Mouse (Mus musculus): ENCODE measurements around the gene Btbd19. TPM values are rescaled to one million over a fixed set of nuclear protein-coding genes. Genes with fewer than 3 reads are reported as not detected.

Gene Btbd19
- polyA plus RNA-seq, 1 experiment from 2014 or later, result 4.9 TPM

DNA sequence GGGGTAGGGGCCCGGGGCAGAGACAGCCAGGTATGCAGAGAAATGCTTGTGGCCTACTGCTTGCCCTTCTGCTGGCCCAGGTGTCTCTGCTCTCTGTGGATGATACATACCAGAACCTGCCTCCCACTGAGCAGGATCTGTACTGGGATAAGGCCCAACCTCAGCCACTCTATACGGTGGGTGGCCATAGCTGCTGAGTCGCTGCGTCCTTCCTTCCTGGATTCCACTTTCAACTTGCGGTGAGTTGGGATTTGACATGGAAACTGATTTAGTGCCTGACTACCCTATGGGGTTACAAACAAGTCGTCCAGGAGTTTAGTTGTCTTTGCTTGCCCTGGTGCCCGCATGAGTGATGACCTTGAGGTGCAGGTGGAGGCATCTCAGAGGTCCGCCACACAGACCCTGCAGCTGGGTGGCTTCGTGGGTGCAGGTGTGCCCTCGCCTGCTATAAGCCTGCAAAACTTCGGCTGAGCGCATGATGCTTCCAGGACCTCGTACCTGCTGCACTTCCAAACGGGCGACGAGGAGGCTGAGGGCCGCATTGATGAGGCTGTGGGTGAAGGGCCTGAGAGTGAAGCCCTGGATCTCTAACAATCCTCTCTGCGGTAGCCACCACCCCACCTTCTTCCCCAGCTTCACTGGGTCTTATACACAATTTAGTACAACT, 22.7 kb upstream of the Btbd19 start:
- Histone ChIP-seq H3K27ac (no peak overlapping the region), H3K9ac (ENCODE audit: low read depth, low read length) (no peak overlapping the region)

DNA sequence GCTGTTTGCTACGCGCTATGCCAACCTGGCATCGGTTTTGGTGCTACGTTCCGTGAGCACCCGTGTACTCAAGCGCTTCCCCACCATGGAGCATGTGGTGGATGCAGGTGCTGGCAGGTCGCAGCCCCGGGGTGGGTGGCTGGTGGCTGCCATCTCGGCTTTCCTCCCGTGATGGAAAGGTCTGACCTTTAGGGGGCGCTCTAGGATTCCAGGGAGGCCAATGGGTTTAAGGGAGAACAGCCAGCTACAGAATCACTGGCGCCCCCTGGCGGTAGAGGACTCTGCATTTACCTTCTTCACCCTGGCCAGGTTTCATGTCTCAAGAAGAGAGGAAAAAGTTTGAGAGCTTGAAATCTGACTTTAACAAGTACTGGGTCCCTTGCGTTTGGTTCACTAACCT, 20.7 kb upstream of the Btbd19 start:
- no peak overlapping the region for H3K4me3 ChIP-seq (replicated peaks; ENCODE audit: low read depth, low read length)
- H3K4me2 ChIP-seq (ENCODE audit: low read length), result no peak overlapping the region
- H3K36me3 ChIP-seq (ENCODE audit: insufficient read depth, low read length), result peaks cover 5% of the 10 kb centered on the region
- H3K9me3 ChIP-seq (replicated peaks; ENCODE audit: low read length), result no peaks in the 10 kb centered on the region
- no peaks in the 10 kb centered on the region for H3K4me1 ChIP-seq (replicated peaks; ENCODE audit: insufficient read depth, low read length)
- H3K27ac ChIP-seq, result no peak overlapping the region
- H3K27me3 ChIP-seq (ENCODE audit: insufficient read depth, low read length), result no peaks in the 10 kb centered on the region
- 36% methylated on average over 15 of the region's 15 CpGs for WGBS
- peak; percentile 98 for TF ChIP-seq CTCF (IDR thresholded peaks at IDR 0.05; ENCODE audit: low read depth)
- DNase-seq (ENCODE audit: low spot score) (peak; percentile 92), ATAC-seq (replicated peaks; ENCODE audit: low FRiP score, low read depth) (peak; percentile 23; the same call in 1 of the 2 replicates)
- H3K9ac ChIP-seq (ENCODE audit: low read depth, low read length), result no peak overlapping the region

More for the DNA sequence above, 22.7 kb upstream of the Btbd19 start:
- Histone ChIP-seq H3K27me3 (ENCODE audit: insufficient read depth, low read length) (no peaks in the 10 kb centered on the region), H3K4me1 (replicated peaks; ENCODE audit: insufficient read depth, low read length) (no peaks in the 10 kb centered on the region), H3K4me2 (ENCODE audit: low read length) (no peak overlapping the region), H3K9me3 (replicated peaks; ENCODE audit: low read length) (no peaks in the 10 kb centered on the region), H3K36me3 (ENCODE audit: insufficient read depth, low read length) (peaks cover 22% of the 10 kb centered on the region), H3K4me3 (replicated peaks; ENCODE audit: low read depth, low read length) (no peak overlapping the region)
- no peak for ATAC-seq (replicated peaks; ENCODE audit: low FRiP score, low read depth)
- 63% methylated on average over 18 of the region's 18 CpGs for WGBS
- no peak for TF ChIP-seq CTCF (IDR thresholded peaks at IDR 0.05; ENCODE audit: low read depth)
- DNase-seq (ENCODE audit: low spot score), result no peak

DNA sequence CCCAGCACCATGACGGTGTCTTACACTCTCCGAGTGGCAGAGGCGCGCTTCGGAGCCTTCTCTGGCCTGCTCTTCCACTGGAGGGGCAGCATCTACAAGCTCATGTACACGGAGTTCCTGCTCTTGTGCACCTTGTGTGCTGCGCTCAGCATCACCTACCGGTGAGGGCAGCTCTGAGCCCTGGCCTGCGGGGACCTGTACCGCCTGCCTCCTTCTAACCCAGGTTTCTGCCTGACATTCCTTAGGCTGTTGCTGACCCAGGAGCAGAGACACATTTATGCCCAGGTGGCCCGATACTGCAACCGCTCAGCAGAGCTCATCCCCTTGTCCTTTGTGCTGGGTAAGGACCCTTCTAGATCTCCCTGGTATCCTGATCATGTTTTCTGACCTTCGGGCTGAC, 19.7 kb upstream of the Btbd19 start:
- no peaks in the 10 kb centered on the region for H3K27me3 ChIP-seq (ENCODE audit: insufficient read depth, low read length)
- no peak overlapping the region for H3K4me3 ChIP-seq (replicated peaks; ENCODE audit: low read depth, low read length)
- H3K27ac ChIP-seq, result no peak overlapping the region
- no peak for ATAC-seq (replicated peaks; ENCODE audit: low FRiP score, low read depth)
- H3K9ac ChIP-seq (ENCODE audit: low read depth, low read length), result no peak overlapping the region
- no peak for TF ChIP-seq CTCF (IDR thresholded peaks at IDR 0.05; ENCODE audit: low read depth)
- no peak for DNase-seq (ENCODE audit: low spot score)
- H3K4me1 ChIP-seq (replicated peaks; ENCODE audit: insufficient read depth, low read length), result no peaks in the 10 kb centered on the region
- 92% methylated on average over 13 of the region's 13 CpGs for WGBS
- no peak overlapping the region for H3K4me2 ChIP-seq (ENCODE audit: low read length)
- no peaks in the 10 kb centered on the region for H3K36me3 ChIP-seq (ENCODE audit: insufficient read depth, low read length)
- H3K9me3 ChIP-seq (replicated peaks; ENCODE audit: low read length), result no peaks in the 10 kb centered on the region

DNA sequence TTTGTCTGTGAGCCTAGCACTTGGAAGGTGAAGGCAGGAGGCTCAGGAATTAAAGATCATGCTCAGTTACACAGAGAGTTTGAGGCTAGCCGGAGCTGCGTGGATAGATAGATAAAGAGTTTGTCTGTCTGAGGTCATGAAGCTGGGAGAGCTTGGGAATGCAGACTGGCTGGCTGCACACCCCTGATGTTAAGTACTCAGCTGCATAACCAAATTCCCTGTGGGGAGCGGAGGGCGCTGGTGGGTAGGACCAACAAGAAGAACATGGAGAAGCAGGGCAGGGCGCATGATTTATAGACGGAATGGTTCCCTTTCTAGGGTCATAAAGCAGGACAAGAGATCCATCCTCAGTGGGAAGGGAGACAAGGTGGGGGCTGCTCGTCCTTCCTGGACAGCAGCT, 17.5 kb upstream of the Btbd19 start:
- Histone ChIP-seq H3K36me3 (ENCODE audit: insufficient read depth, low read length) (no peaks in the 10 kb centered on the region), H3K27ac (no peak overlapping the region), H3K4me1 (replicated peaks; ENCODE audit: insufficient read depth, low read length) (no peaks in the 10 kb centered on the region), H3K9me3 (replicated peaks; ENCODE audit: low read length) (no peaks in the 10 kb centered on the region), H3K4me3 (replicated peaks; ENCODE audit: low read depth, low read length) (no peak overlapping the region), H3K4me2 (ENCODE audit: low read length) (no peak overlapping the region), H3K27me3 (ENCODE audit: insufficient read depth, low read length) (no peaks in the 10 kb centered on the region), H3K9ac (ENCODE audit: low read depth, low read length) (no peak overlapping the region)
- 31% methylated on average over 7 of the region's 7 CpGs for WGBS
- ATAC-seq (replicated peaks; ENCODE audit: low FRiP score, low read depth) (no peak), DNase-seq (ENCODE audit: low spot score) (no peak)
- TF ChIP-seq CTCF (IDR thresholded peaks at IDR 0.05; ENCODE audit: low read depth), result no peak

DNA sequence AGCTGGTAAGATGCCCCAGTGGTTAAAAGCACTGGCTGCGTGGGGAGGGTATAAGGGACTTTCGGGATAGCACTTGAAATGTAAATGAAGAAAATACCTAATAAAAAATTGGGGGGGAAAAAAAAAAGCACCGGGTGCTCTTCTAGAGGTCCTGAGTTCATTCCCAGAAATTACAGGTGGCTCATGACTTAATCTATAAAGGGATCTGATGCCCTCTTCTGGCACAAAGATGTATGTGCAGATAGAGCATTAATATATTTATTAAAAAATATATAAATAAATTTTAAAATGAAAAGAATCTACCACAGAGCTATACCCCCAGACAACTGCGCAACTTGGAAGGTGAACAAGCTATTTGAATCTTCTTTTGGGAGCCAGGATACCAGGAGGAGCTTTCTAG, 15.1 kb upstream of the Btbd19 start:
- DNase-seq (ENCODE audit: low spot score), result no peak
- H3K4me3 ChIP-seq (replicated peaks; ENCODE audit: low read depth, low read length), result no peak overlapping the region

DNA sequence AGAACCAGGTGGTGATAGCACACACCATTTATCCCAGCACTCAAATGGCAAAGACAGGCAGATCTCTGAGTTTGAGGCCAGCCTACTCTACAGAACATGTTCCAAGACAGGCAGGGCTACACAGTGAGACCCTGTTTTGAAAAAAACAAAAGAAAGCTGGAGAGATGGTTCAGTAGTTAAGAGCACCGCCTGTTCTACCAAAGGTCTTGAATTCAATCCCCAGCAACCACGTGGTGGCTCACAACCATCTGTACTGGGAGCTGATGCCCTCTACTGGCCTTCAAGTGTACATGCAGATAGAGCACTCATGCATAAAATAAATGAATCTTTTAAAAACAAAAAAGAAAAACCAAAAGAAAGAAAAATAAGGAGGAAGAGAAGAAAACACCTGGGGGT, 13.7 kb upstream of the Btbd19 start:
- TF ChIP-seq CTCF (IDR thresholded peaks at IDR 0.05; ENCODE audit: low read depth), result peak; percentile 88
- peak; percentile 77 for DNase-seq (ENCODE audit: low spot score)
- no peak for ATAC-seq (replicated peaks; ENCODE audit: low FRiP score, low read depth)

More for the DNA sequence above, 15.1 kb upstream of the Btbd19 start:
- Histone ChIP-seq H3K27ac (no peak overlapping the region), H3K9me3 (replicated peaks; ENCODE audit: low read length) (no peaks in the 10 kb centered on the region), H3K9ac (ENCODE audit: low read depth, low read length) (no peak overlapping the region), H3K4me1 (replicated peaks; ENCODE audit: insufficient read depth, low read length) (no peaks in the 10 kb centered on the region), H3K4me2 (ENCODE audit: low read length) (no peak overlapping the region), H3K36me3 (ENCODE audit: insufficient read depth, low read length) (no peaks in the 10 kb centered on the region), H3K27me3 (ENCODE audit: insufficient read depth, low read length) (no peaks in the 10 kb centered on the region)
- TF ChIP-seq CTCF (IDR thresholded peaks at IDR 0.05; ENCODE audit: low read depth), result peak; percentile 63
- WGBS, result 35% methylated on average over 4 of the region's 4 CpGs
- no peak for ATAC-seq (replicated peaks; ENCODE audit: low FRiP score, low read depth)

More for the DNA sequence above, 13.7 kb upstream of the Btbd19 start:
- Histone ChIP-seq H3K27ac (no peak overlapping the region), H3K27me3 (ENCODE audit: insufficient read depth, low read length) (no peaks in the 10 kb centered on the region), H3K4me1 (replicated peaks; ENCODE audit: insufficient read depth, low read length) (no peaks in the 10 kb centered on the region), H3K9ac (ENCODE audit: low read depth, low read length) (no peak overlapping the region), H3K4me3 (replicated peaks; ENCODE audit: low read depth, low read length) (no peak overlapping the region), H3K9me3 (replicated peaks; ENCODE audit: low read length) (no peaks in the 10 kb centered on the region), H3K36me3 (ENCODE audit: insufficient read depth, low read length) (no peaks in the 10 kb centered on the region), H3K4me2 (ENCODE audit: low read length) (no peak overlapping the region)
- WGBS, result 5% methylated on average over 2 of the region's 2 CpGs

Data from kidney, postnatal 0 days (tissue).